Mouse (Mus musculus): ENCODE data around the gene Armc7. TPM values are rescaled to one million over a fixed set of nuclear protein-coding genes. Genes with fewer than 3 reads are reported as not detected.
"Not testable (repeated sequence)": the region's sequence is repeated elsewhere in the genome, so short reads cannot be mapped to it uniquely, and the experiment has no call there.

Armc7 gene
- polyA plus RNA-seq, 1 experiment from 2014 or later, result 17.4 TPM

DNA sequence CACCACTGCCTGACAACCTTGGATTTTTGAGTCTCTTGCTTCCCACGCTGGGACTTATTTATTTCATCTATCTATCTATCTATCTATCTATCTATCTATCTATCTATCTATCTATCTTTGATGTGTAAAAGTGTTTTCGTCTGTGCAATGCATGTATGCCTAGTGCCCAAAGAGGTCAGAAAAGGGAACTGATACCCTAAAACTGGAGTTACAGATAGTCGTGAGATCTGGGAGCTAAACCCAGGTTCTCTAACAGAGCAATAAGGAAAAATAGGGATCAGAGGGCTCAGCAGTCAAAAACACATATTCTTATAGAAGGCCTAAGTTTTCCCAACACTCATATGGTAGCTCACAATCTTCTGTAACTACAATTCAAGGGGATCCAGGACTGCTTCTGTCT is 44.1 kb downstream of the Armc7 start:
- H3K4me2 ChIP-seq (replicated peaks), result no peak overlapping the region
- no peak overlapping the region for H3K27ac ChIP-seq
- H3K4me1 ChIP-seq (replicated peaks), result 0 out of 2 replicates have a peak, but pooled peaks cover 2% of the 10 kb centered on the region
- H3K27me3 ChIP-seq, result no peaks in the 10 kb centered on the region
- 97% methylated on average over 3 of the region's 3 CpGs for WGBS
- H3K9me3 ChIP-seq, result no peaks in the 10 kb centered on the region
- peaks cover 29% of the 10 kb centered on the region for H3K36me3 ChIP-seq
- H3K9ac ChIP-seq (replicated peaks), result no peak overlapping the region
- ATAC-seq, result no peak
- H3K4me3 ChIP-seq (replicated peaks), result no peak overlapping the region

GRCm38 (mm10) chr11:115520218-115520617 is 44.8 kb downstream of the Armc7 start:
- WGBS, result 61% methylated on average over 2 of the region's 2 CpGs

GRCm38 (mm10) chr11:115521080-115521479 is 45.6 kb downstream of the Armc7 start:
- H3K36me3 ChIP-seq, result peaks cover 44% of the 10 kb centered on the region
- no peaks in the 10 kb centered on the region for H3K27me3 ChIP-seq
- H3K9ac ChIP-seq (replicated peaks), result no peak overlapping the region
- no peak for ATAC-seq
- H3K4me3 ChIP-seq (replicated peaks), result no peak overlapping the region
- H3K27ac ChIP-seq, result no peak overlapping the region
- no peaks in the 10 kb centered on the region for H3K9me3 ChIP-seq
- no peak overlapping the region for H3K4me2 ChIP-seq (replicated peaks)
- WGBS, result 93% methylated on average over 4 of the region's 4 CpGs
- no peaks in the 10 kb centered on the region for H3K4me1 ChIP-seq (replicated peaks)

More at GRCm38 (mm10) chr11:115520218-115520617, 44.8 kb downstream of the Armc7 start:
- Histone ChIP-seq H3K4me1 (replicated peaks) (0 out of 2 replicates have a peak, but pooled peaks cover 1% of the 10 kb centered on the region), H3K4me2 (replicated peaks) (no peak overlapping the region), H3K9me3 (no peaks in the 10 kb centered on the region), H3K27ac (no peak overlapping the region), H3K27me3 (no peaks in the 10 kb centered on the region), H3K4me3 (replicated peaks) (no peak overlapping the region), H3K9ac (replicated peaks) (no peak overlapping the region), H3K36me3 (peaks cover 35% of the 10 kb centered on the region)
- no peak for ATAC-seq

- Histone ChIP-seq H3K4me3 (replicated peaks) (no peak overlapping the region), H3K4me1 (replicated peaks) (no peaks in the 10 kb centered on the region), H3K36me3 (peaks cover 56% of the 10 kb centered on the region), H3K27me3 (no peaks in the 10 kb centered on the region), H3K4me2 (replicated peaks) (no peak overlapping the region), H3K9ac (replicated peaks) (no peak overlapping the region), H3K27ac (no peak overlapping the region), H3K9me3 (no peaks in the 10 kb centered on the region)
- no peak for ATAC-seq
- 94% methylated on average over 2 of the region's 2 CpGs for WGBS
These were observed 46.8 kb downstream of the Armc7 start for GRCm38 (mm10) chr11:115522238-115522637.

- Histone ChIP-seq H3K36me3 (peaks cover 60% of the 10 kb centered on the region), H3K9me3 (no peaks in the 10 kb centered on the region), H3K4me2 (replicated peaks) (no peak overlapping the region), H3K27me3 (no peaks in the 10 kb centered on the region), H3K4me1 (replicated peaks) (no peaks in the 10 kb centered on the region), H3K9ac (replicated peaks) (no peak overlapping the region), H3K4me3 (replicated peaks) (no peak overlapping the region), H3K27ac (no peak overlapping the region)
- ATAC-seq, result no peak
- WGBS, result 82% methylated on average over 2 of the region's 2 CpGs
These were observed 47.2 kb downstream of the Armc7 start for GRCm38 (mm10) chr11:115522703-115523102.

GRCm38 (mm10) chr11:115526446-115526845 is 51.0 kb downstream of the Armc7 start:
- WGBS, result 83% methylated on average over 3 of the region's 3 CpGs
- H3K9ac ChIP-seq (replicated peaks); H3K4me3 ChIP-seq (replicated peaks); H3K9me3 ChIP-seq; H3K4me2 ChIP-seq (replicated peaks); H3K27ac ChIP-seq; ATAC-seq; H3K4me1 ChIP-seq (replicated peaks); H3K27me3 ChIP-seq: not testable (repeated sequence)
- peaks cover 82% of the 10 kb centered on the region for H3K36me3 ChIP-seq

GRCm38 (mm10) chr11:115534759-115535371 is 59.4 kb downstream of the Armc7 start:
- Histone ChIP-seq H3K27ac (peak overlapping the region; percentile 99), H3K4me3 (replicated peaks) (peak overlapping the region; percentile 97), H3K4me2 (replicated peaks) (peak overlapping the region; percentile 72), H3K9me3 (no peaks in the 10 kb centered on the region), H3K9ac (replicated peaks) (peak overlapping the region; percentile 96), H3K36me3 (peaks cover 39% of the 10 kb centered on the region), H3K4me1 (replicated peaks) (peaks cover 34% of the 10 kb centered on the region), H3K27me3 (no peaks in the 10 kb centered on the region)
- ATAC-seq, result no peak
- WGBS, result 9% methylated on average over 11 of the region's 11 CpGs

GRCm38 (mm10) chr11:115535401-115536037 is 60.1 kb downstream of the Armc7 start:
- H3K4me3 ChIP-seq (replicated peaks), result peak overlapping the region; percentile 97
- peak; percentile 78 for ATAC-seq
- H3K4me2 ChIP-seq (replicated peaks), result peak overlapping the region; percentile 72
- H3K9me3 ChIP-seq, result no peaks in the 10 kb centered on the region
- no peaks in the 10 kb centered on the region for H3K27me3 ChIP-seq
- under 1% methylated on average over 55 of the region's 84 CpGs for WGBS
- peaks cover 32% of the 10 kb centered on the region for H3K36me3 ChIP-seq
- H3K27ac ChIP-seq, result peak overlapping the region; percentile 99
- H3K9ac ChIP-seq (replicated peaks), result peak overlapping the region; percentile 96
- peaks cover 34% of the 10 kb centered on the region for H3K4me1 ChIP-seq (replicated peaks)

GRCm38 (mm10) chr11:115536038-115536681 is 60.7 kb downstream of the Armc7 start, which contains the start of gene Sumo2:
Gene Sumo2 (minus strand): TSS chr11:115536276.
- peaks cover 30% of the 10 kb centered on the region for H3K36me3 ChIP-seq
- peaks cover 34% of the 10 kb centered on the region for H3K4me1 ChIP-seq (replicated peaks)
- peak within 1 kb of the TSS; percentile 72 for H3K4me2 ChIP-seq (replicated peaks)
- peak; percentile 91 for ATAC-seq
- peak within 1 kb of the TSS; percentile 99 for H3K27ac ChIP-seq
- peak within 1 kb of the TSS; percentile 97 for H3K4me3 ChIP-seq (replicated peaks)
- no peaks in the 10 kb centered on the region for H3K27me3 ChIP-seq
- 3% methylated on average over 26 of the region's 70 CpGs for WGBS
- H3K9me3 ChIP-seq, result no peaks in the 10 kb centered on the region
- H3K9ac ChIP-seq (replicated peaks), result peak within 1 kb of the TSS; percentile 96

DNA sequence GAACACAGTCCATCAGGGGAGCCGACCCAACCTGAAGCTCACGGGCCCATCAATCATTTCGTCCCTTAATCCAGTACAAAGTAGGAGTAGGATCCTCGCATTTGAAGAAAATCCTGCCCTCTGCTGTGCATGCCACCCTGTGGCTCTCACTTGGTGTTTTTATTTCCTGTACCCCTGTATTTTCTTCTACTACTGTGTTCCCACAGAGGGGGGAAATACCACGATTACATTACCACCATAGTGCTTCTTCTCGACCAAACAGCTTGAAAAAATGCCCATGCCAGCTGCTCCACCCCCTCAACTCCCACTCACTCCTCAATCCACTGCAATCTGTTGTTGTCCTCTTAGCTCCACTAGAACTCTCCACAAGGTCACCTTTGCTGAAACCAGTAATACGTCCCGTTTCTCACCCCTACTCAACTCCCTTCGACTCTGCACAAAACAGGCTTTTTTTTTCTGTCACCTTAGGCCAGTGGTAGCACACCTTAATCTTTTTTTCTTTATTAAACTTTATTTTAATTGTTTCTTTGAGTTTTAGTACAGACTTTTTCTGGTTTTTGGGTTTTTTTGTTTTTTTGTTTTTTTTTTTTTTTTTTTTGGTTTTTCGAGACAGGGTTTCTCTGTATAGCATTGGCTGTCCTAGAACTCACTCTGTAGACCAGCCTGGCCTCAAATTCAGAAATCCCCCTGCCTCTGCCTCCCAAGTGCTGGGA is 61.5 kb downstream of the Armc7 start:
- ATAC-seq, result peak; percentile 22; the same call in 1 of the 2 replicates
- peaks cover 29% of the 10 kb centered on the region for H3K4me1 ChIP-seq (replicated peaks)
- peaks cover 22% of the 10 kb centered on the region for H3K36me3 ChIP-seq
- peak overlapping the region; percentile 99 for H3K27ac ChIP-seq
- WGBS, result 87% methylated on average over 10 of the region's 10 CpGs
- H3K9me3 ChIP-seq, result no peaks in the 10 kb centered on the region
- H3K4me2 ChIP-seq (replicated peaks), result peak overlapping the region; percentile 72
- peak overlapping the region; percentile 52; the same call in 1 of the 2 replicates for H3K9ac ChIP-seq (replicated peaks)
- H3K27me3 ChIP-seq, result 0 out of 2 replicates have a peak, but pooled peaks cover 3% of the 10 kb centered on the region
- H3K4me3 ChIP-seq (replicated peaks), result peak overlapping the region; percentile 97

DNA sequence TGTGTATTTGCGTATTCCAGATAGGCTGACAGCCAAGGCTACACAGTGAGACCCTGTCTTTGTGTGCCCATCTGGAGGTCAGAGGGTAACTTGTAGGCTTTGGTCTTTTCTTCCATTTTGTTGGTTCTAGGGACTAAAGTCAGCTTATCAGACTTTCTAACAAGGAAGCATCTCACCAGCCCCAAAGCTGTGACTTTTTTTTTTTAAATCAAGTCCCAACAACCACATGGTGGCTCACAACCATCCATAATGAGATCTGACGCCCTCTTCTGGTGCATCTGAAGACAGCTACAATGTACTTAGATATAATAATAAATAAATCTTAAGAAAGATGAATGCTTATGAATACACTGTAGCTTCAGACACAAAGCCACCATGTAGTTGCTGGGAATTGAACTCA is 62.6 kb downstream of the Armc7 start:
- Histone ChIP-seq H3K27ac (no peak overlapping the region), H3K27me3 (0 out of 2 replicates have a peak, but pooled peaks cover 3% of the 10 kb centered on the region), H3K9me3 (no peaks in the 10 kb centered on the region), H3K36me3 (peaks cover 12% of the 10 kb centered on the region), H3K4me2 (replicated peaks) (no peak overlapping the region), H3K4me1 (replicated peaks) (peaks cover 20% of the 10 kb centered on the region), H3K9ac (replicated peaks) (no peak overlapping the region), H3K4me3 (replicated peaks) (no peak overlapping the region)
- WGBS, result 55% methylated on average over 2 of the region's 2 CpGs
- ATAC-seq, result no peak
